Mouse (Mus musculus): Measurements from ENCODE around the gene Vmn1r82.

Vmn1r82 gene

DNA sequence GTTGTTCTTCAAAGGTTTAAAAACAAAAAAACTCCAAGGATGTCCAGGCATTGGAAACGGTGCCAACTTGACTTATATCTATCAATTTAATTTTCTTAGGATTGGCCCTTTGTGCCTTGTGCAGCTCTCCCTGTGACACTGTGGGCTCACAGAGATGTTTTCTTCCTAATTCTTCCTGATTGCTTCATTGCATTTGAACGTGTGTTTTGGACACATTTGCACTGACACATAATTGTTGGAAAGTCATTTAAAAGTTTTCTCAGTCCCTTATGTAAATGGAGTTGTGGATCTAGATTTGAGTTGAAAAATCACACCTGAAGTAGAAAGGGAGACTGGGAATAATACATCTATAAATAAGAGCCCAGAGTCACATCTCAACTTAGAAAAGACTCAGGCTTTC, at the start of gene Vmn1r82:
TSS of gene Vmn1r82 (plus strand) at position 301 of the 400 bp plus-strand sequence.
- no peak for DNase-seq (ENCODE audit: low spot score)

DNA sequence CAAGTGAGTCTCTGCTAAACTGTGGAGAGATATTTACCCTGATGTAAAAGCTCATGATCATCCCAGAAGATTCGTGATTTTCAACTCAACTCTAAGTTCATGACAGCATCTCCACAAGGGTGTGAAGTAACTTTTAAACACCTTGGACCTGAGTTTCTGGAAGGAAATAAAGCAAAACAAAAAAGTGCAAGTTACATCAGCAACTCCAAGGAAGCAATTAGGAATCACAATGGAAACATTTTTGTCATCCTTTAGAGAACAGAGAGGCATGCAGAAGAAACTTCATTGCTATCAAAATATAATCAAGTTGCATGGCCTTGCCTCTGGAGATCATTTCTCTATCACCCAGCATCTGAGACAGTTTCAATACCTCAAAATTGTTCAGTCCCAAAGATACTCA, 32.1 kb upstream of the Vmn1r82 start, which contains the start of gene Vmn1r81:
TSS of gene Vmn1r81 (minus strand) at position 101 of the 400 bp plus-strand sequence.
- DNase-seq (ENCODE audit: low spot score) = no peak

DNA sequence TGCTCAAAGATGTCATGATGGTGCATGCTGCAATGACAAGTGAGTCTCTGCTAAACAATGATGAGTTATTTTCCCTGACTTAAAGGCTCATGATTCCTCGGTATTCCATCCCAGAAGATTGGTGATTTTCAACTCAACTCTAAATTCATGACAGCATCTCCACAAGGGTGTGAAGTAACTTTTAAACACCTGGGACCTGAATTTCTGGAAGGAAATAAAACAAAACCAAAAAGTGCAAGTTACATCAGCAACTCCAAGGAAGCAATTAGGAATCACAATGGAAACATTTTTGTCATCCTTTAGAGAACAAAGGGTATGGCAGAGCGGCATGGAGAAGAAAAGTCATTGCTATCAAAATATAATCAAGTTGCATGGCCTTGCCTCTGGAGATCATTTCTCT, 29.2 kb downstream of the Vmn1r82 start, which contains the start of gene Vmn1r83:
TSS of gene Vmn1r83 (minus strand) at position 101 of the 400 bp plus-strand sequence.
- no peak for DNase-seq (ENCODE audit: low spot score)

Data from embryo, embryonic 10 days (tissue).